Mouse (Mus musculus) layer of hippocampus, postnatal 36 days (tissue): Measurements from ENCODE around the gene Tmem109. TPM values are rescaled to one million over a fixed set of nuclear protein-coding genes. Genes with fewer than 3 reads are reported as not detected.

Source experiments
- DNase-seq, 2 experiments: peaks; one replicate each; pipeline ENCODE4 v3.0.0; 2022
- total RNA-seq, 2 experiments: library from RNA; stranded (reverse); gene quantifications; 2 replicates each; pipeline ENCODE4 v1.2.3; 2021

Tmem109 gene
- total RNA-seq, 2 experiments from 2014 or later, result 46.8 to 48.4 TPM

- DNase-seq, result no peak
Observed at GRCm38 (mm10) chr19:10880975-10881425, 801 bp downstream of the Tmem109 start.

GRCm38 (mm10) chr19:10880085-10880974, 1.5 kb downstream of the Tmem109 start:
- no peak for DNase-seq

- DNase-seq, result no peak
Observed at GRCm38 (mm10) chr19:10878201-10878837, 3.5 kb downstream of the Tmem109 start.

- DNase-seq, result no peak
Observed at GRCm38 (mm10) chr19:10871328-10871961, 10.4 kb downstream of the Tmem109 start.

GRCm38 (mm10) chr19:10870676-10871075, 11.1 kb downstream of the Tmem109 start:
- DNase-seq, result no peak

GRCm38 (mm10) chr19:10869886-10870527, 11.8 kb downstream of the Tmem109 start, which contains the start of gene Tmem132a:
Gene Tmem132a (minus strand): TSS chr19:10869940.
- DNase-seq, result no peak

- peak; percentile 86 to 87 for DNase-seq
Observed at GRCm38 (mm10) chr19:10869241-10869885, 12.4 kb downstream of the Tmem109 start.

GRCm38 (mm10) chr19:10868623-10869141, 13.1 kb downstream of the Tmem109 start:
- DNase-seq, result no peak

GRCm38 (mm10) chr19:10867946-10868622, 13.7 kb downstream of the Tmem109 start:
- DNase-seq, result no peak

- no peak for DNase-seq
Observed at GRCm38 (mm10) chr19:10866351-10866750, 15.4 kb downstream of the Tmem109 start.

GRCm38 (mm10) chr19:10860072-10860497, 21.7 kb downstream of the Tmem109 start:
- no peak for DNase-seq

GRCm38 (mm10) chr19:10856520-10856919, 25.3 kb downstream of the Tmem109 start:
- DNase-seq, result no peak

GRCm38 (mm10) chr19:10855422-10855821, 26.4 kb downstream of the Tmem109 start:
- DNase-seq, result no peak

GRCm38 (mm10) chr19:10847311-10848087, 34.3 kb downstream of the Tmem109 start:
- no peak for DNase-seq

- no peak for DNase-seq
Observed at GRCm38 (mm10) chr19:10846150-10846549, 35.7 kb downstream of the Tmem109 start.

- no peak for DNase-seq
Observed at GRCm38 (mm10) chr19:10845454-10845853, 36.3 kb downstream of the Tmem109 start.

GRCm38 (mm10) chr19:10844206-10844605, 37.6 kb downstream of the Tmem109 start:
- DNase-seq, result no peak

- DNase-seq, result no peak
Observed at GRCm38 (mm10) chr19:10842914-10843313, 38.9 kb downstream of the Tmem109 start.

GRCm38 (mm10) chr19:10841721-10842626, 39.8 kb downstream of the Tmem109 start:
- no peak for DNase-seq
